Mouse (Mus musculus): ENCODE measurements around the gene St8sia4.
A peak's percentile ranks its signal among the peaks of the same experiment; 100 is the strongest.

St8sia4 gene

GRCm38 (mm10) chr1:95591101-95591500 lies 76.3 kb downstream of the St8sia4 start:
- DNase-seq: no peak

- DNase-seq: no peak
Observed at GRCm38 (mm10) chr1:95590108-95590507, 77.3 kb downstream of the St8sia4 start.

- DNase-seq: no peak
Observed at GRCm38 (mm10) chr1:95589471-95589870, 77.9 kb downstream of the St8sia4 start.

DNA sequence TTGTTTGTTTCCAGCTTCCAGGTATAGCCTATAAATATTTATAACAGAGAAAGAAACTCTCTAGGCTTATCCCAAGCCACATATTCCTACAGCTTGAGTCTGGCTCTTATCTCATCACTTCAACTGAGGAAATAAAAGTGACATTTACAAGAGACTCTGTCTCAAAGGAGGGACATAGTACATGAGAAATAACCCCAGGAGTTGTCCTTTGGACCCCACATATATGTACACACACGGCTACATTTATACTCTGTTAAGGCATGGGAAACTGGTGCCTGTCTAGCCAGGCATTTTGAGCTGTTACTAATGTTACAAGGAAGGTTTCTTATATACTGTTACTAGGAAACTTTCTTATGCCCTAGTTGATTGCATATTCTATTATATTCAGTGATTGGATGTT lies 84.1 kb downstream of the St8sia4 start:
- no peak for DNase-seq

DNA sequence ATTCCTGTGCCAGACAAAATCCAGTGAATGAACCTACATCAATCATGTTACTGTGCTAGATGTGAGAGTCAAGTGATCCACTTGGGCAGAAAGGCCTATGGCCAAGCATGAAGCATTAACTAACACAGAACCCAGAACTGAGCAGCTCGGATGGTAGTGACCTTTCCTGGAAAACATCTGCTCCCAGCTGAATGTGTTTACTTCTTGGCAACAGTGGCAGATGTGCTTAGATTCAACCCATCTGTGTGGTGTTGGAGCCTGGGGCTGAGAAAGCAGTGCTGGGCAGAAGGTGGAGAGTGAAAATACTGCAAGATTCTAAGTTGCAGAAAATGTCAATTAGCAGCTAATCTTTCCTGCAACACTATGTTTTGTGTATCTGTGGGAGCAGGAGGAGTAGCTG lies 85.1 kb downstream of the St8sia4 start:
- DNase-seq: no peak

- DNase-seq: no peak
Observed at GRCm38 (mm10) chr1:95572619-95573540, 94.5 kb downstream of the St8sia4 start.

- DNase-seq: no peak
Observed at GRCm38 (mm10) chr1:95571106-95571505, 96.3 kb downstream of the St8sia4 start.

DNA sequence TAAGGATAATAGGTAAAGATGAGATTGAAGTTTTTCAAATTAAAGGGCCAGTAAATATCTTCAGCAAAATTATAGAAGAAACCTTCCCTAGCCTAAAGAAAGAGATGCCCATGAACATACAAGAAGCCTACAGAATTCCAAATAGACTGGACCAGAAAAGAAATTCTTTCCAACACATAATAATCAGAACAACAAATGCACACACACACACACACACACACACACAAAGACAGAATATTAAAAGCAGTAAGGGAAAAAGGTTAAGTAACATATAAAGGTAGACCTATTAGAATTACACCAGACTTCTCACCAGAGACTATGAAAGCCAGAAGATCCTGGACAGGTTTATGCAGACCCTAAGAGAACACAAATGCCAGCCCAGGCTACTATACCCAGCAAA lies 112.8 kb downstream of the St8sia4 start:
- DNase-seq: peak in 1 of 2 experiments; percentile 8

DNA sequence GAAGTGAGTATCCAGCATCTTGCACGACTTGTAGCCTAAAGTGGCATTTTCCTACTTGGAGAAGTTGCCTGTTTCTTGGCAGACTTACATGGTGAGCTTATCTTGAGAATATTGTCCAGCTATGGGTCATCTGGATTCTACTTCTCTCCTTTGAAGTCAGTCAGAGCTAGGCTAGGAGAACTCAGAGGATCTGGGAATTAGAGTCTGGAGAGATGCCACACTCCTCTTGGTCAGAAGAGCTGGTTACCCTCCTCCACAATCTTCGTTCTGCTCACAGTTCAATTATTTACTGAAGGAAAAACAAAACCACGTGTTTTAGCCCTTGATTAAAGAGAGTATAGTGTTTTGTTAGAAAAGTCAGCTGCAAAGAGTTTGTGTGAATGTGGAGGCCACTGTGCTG lies 125.9 kb downstream of the St8sia4 start:
- no peak for DNase-seq

Measured in cerebellum, postnatal 36 days (tissue).